Mouse (Mus musculus): ENCODE data around the gene Ydjc. TPM values are rescaled to one million over a fixed set of nuclear protein-coding genes. Genes with fewer than 3 reads are reported as not detected.

Gene Ydjc
- polyA plus RNA-seq, 2 experiments = 11.8 to 14.1 TPM

DNA sequence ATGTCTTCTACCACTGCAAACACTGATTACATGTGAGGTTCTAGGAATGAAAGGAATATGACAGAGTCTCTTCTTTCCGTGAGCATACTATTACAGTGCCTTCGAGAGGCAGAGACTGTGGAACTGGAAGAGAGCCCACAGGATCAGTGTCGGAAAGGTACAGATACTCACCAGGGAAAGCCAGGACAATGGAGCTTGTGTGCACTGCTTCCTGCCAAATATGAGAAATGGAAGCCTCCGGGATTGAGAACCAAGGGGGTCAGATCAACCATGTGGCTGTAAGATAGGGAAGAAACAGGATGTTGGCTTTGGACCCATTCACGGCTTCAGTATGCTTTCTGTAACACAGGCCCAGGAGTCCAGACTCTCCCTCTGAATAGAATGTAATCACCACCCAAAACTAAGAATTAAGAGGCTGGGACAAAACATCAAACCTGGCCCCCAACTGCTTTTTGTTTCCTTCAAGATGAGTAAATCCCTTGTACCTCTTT, 27.1 kb upstream of the Ydjc start:
- Histone ChIP-seq H3K4me1 (ENCODE audit: control insufficient read depth, insufficient read depth, low read length) (no peaks in the 10 kb centered on the region), H3K36me3 (ENCODE audit: control insufficient read depth, insufficient read depth, low read length) (peaks cover 60% of the 10 kb centered on the region), H3K27me3 (ENCODE audit: control insufficient read depth, insufficient read depth, low read length) (no peaks in the 10 kb centered on the region), H3K4me2 (replicated peaks; ENCODE audit: low read depth, low read length, severe bottlenecking) (no peak overlapping the region), H3K4me3 (replicated peaks; ENCODE audit: low read length) (no peak overlapping the region), H3K27ac (replicated peaks; ENCODE audit: low read depth, low read length) (no peak overlapping the region), H3K9ac (ENCODE audit: low read depth, low read length, severe bottlenecking) (no peak overlapping the region), H3K9me3 (ENCODE audit: control insufficient read depth, low read length) (no peaks in the 10 kb centered on the region)
- DNase-seq (ENCODE audit: low spot score) (no peak), ATAC-seq (ENCODE audit: low FRiP score, low read depth) (no peak)
- WGBS = 91% methylated on average over 5 of the region's 5 CpGs
- no peak for TF ChIP-seq POLR2A (IDR thresholded peaks at IDR 0.05; ENCODE audit: borderline replicate concordance, extremely low read depth, insufficient read depth, insufficient read length)

GRCm38 (mm10) chr16:17121569-17121968, 22.9 kb upstream of the Ydjc start:
- no peak for ATAC-seq (ENCODE audit: low FRiP score, low read depth)
- peaks cover 39% of the 10 kb centered on the region for H3K36me3 ChIP-seq (ENCODE audit: control insufficient read depth, insufficient read depth, low read length)
- 79% methylated on average over 14 of the region's 14 CpGs for WGBS

DNA sequence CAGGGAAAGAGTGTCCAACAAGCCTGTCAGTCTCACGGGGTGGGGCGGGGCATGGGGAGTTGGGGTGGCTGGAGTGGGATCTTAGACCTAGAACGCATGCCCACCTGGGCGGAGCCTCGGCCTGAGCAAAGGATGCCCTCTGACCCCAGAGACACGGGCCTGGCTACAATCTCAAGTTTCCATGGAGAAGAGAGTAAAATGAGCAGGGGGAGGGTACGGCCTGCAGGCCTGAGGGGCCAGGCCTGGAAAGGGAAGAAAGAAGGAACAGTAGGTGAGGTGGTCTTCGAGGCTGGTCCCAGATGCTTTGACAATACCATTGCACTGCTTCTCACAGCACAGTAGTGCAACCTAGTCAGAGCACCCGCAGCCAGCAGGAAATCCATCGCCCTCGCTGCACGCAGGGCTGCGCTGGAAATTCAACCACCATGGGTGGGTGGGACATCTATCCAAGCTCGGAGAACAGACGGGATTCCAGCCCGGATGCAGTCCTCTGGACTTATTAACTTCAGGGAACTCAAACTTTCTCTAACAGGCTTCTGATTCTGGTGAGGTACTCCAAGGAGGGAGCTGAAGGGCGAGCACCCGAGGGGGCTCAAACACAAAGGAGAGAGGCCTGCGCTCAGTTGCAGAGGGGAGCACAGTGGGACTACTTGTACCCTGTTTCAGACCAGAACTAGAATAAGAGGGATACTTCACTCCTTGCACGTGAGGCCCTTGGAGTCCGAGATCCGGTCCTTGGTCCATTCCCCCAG, 20.1 kb upstream of the Ydjc start:
- Histone ChIP-seq H3K4me1 (ENCODE audit: control insufficient read depth, insufficient read depth, low read length) (peaks cover 15% of the 10 kb centered on the region), H3K27ac (replicated peaks; ENCODE audit: low read depth, low read length) (peak overlapping the region; percentile 16; the same call in 1 of the 2 replicates), H3K36me3 (ENCODE audit: control insufficient read depth, insufficient read depth, low read length) (peaks cover 24% of the 10 kb centered on the region), H3K9ac (ENCODE audit: low read depth, low read length, severe bottlenecking) (peak overlapping the region; percentile 55), H3K4me3 (replicated peaks; ENCODE audit: low read length) (peak overlapping the region; percentile 39), H3K4me2 (replicated peaks; ENCODE audit: low read depth, low read length, severe bottlenecking) (peak overlapping the region; percentile 53), H3K9me3 (ENCODE audit: control insufficient read depth, low read length) (no peaks in the 10 kb centered on the region), H3K27me3 (ENCODE audit: control insufficient read depth, insufficient read depth, low read length) (no peaks in the 10 kb centered on the region)
- peak; percentile 17; the same call in 1 of the 2 replicates for ATAC-seq (ENCODE audit: low FRiP score, low read depth)
- WGBS = 3% methylated on average over 22 of the region's 22 CpGs
- peak; percentile 12 for DNase-seq (ENCODE audit: low spot score)
- TF ChIP-seq POLR2A (IDR thresholded peaks at IDR 0.05; ENCODE audit: borderline replicate concordance, extremely low read depth, insufficient read depth, insufficient read length) = no peak

More at GRCm38 (mm10) chr16:17121569-17121968, 22.9 kb upstream of the Ydjc start:
- Histone ChIP-seq H3K4me3 (replicated peaks; ENCODE audit: low read length) (no peak overlapping the region), H3K4me1 (ENCODE audit: control insufficient read depth, insufficient read depth, low read length) (peaks cover 15% of the 10 kb centered on the region), H3K9ac (ENCODE audit: low read depth, low read length, severe bottlenecking) (no peak overlapping the region), H3K27me3 (ENCODE audit: control insufficient read depth, insufficient read depth, low read length) (no peaks in the 10 kb centered on the region), H3K27ac (replicated peaks; ENCODE audit: low read depth, low read length) (no peak overlapping the region), H3K9me3 (ENCODE audit: control insufficient read depth, low read length) (no peaks in the 10 kb centered on the region), H3K4me2 (replicated peaks; ENCODE audit: low read depth, low read length, severe bottlenecking) (no peak overlapping the region)
- no peak for TF ChIP-seq POLR2A (IDR thresholded peaks at IDR 0.05; ENCODE audit: borderline replicate concordance, extremely low read depth, insufficient read depth, insufficient read length)
- no peak for DNase-seq (ENCODE audit: low spot score)

DNA sequence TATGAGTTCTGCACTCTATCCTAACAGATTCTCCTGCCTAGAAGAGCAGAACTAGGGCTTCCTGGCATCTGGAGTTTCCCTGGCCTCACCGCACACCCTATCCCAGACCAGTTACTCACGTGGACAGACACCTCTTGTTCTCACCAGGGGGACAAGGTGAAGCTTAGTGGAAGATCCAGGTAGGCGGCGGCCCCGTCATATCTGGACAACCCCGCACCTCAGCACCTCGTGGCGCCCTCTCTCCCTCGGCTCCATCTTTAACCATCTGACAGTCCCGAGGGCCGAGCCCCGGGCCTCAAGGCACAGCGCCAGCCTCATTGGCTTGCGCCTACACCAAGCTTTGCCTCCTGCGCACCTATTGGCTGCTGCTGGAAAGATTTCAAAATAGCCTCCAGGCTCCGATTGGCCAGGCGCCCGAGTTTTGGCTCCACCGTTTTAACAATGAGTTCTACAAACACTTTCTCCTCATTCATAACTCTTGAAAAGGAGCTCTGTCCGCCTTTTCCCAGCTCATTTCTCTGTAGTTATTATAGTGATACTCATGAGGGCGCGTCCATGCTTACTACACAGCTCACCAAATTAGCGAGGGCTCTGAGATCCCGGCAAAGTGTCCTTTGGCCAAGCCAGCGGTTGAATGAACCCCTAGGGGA, 19.4 kb upstream of the Ydjc start, which contains the start of gene 2610318N02Rik:
TSS of gene 2610318N02Rik (minus strand) at position 297 of the 650 bp plus-strand sequence.
- no peaks in the 10 kb centered on the region for H3K27me3 ChIP-seq (ENCODE audit: control insufficient read depth, insufficient read depth, low read length)
- peaks cover 17% of the 10 kb centered on the region for H3K36me3 ChIP-seq (ENCODE audit: control insufficient read depth, insufficient read depth, low read length)
- ATAC-seq (ENCODE audit: low FRiP score, low read depth) = peak; percentile 89
- peaks cover 15% of the 10 kb centered on the region for H3K4me1 ChIP-seq (ENCODE audit: control insufficient read depth, insufficient read depth, low read length)
- peak within 1 kb of the TSS; percentile 16; the same call in 1 of the 2 replicates for H3K27ac ChIP-seq (replicated peaks; ENCODE audit: low read depth, low read length)
- peak within 1 kb of the TSS; percentile 39 for H3K4me3 ChIP-seq (replicated peaks; ENCODE audit: low read length)
- no peaks in the 10 kb centered on the region for H3K9me3 ChIP-seq (ENCODE audit: control insufficient read depth, low read length)
- DNase-seq (ENCODE audit: low spot score) = peak; percentile 88
- TF ChIP-seq POLR2A (IDR thresholded peaks at IDR 0.05; ENCODE audit: borderline replicate concordance, extremely low read depth, insufficient read depth, insufficient read length) = peak; percentile 65; the same call in 1 of the 2 replicates
- H3K4me2 ChIP-seq (replicated peaks; ENCODE audit: low read depth, low read length, severe bottlenecking) = peak within 1 kb of the TSS; percentile 53
- under 1% methylated on average over 24 of the region's 25 CpGs for WGBS
- H3K9ac ChIP-seq (ENCODE audit: low read depth, low read length, severe bottlenecking) = peak within 1 kb of the TSS; percentile 55

DNA sequence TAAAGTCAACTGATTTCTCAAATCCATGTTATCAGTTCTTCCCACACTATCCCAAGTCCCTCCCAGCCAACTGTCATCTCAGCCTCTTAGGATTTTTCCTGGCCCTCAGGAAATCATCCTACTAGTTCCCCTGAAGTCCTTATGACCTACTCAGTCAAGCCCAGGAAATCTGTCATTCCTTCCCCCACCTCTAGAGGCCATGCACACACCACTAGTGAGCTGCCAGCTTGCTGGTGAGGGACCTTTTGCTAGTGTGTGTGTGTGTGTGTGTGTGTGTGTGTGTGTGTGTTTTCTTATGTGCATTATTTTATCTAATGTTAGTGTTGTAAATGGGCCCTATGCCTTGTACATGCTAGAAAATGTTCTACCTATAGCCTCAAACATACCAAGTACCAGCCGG, 17.1 kb upstream of the Ydjc start:
- peak; percentile 25 for DNase-seq (ENCODE audit: low spot score)
- 100% methylated on average over 1 of the region's 1 CpGs for WGBS

More for the DNA sequence above, 17.1 kb upstream of the Ydjc start:
- Histone ChIP-seq H3K4me3 (replicated peaks; ENCODE audit: low read length) (no peak overlapping the region), H3K27me3 (ENCODE audit: control insufficient read depth, insufficient read depth, low read length) (no peaks in the 10 kb centered on the region), H3K9me3 (ENCODE audit: control insufficient read depth, low read length) (no peaks in the 10 kb centered on the region), H3K4me2 (replicated peaks; ENCODE audit: low read depth, low read length, severe bottlenecking) (no peak overlapping the region), H3K27ac (replicated peaks; ENCODE audit: low read depth, low read length) (no peak overlapping the region), H3K4me1 (ENCODE audit: control insufficient read depth, insufficient read depth, low read length) (peaks cover 20% of the 10 kb centered on the region), H3K36me3 (ENCODE audit: control insufficient read depth, insufficient read depth, low read length) (0 out of 2 replicates have a peak, but pooled peaks cover 3% of the 10 kb centered on the region), H3K9ac (ENCODE audit: low read depth, low read length, severe bottlenecking) (no peak overlapping the region)
- no peak for ATAC-seq (ENCODE audit: low FRiP score, low read depth)
- TF ChIP-seq POLR2A (IDR thresholded peaks at IDR 0.05; ENCODE audit: borderline replicate concordance, extremely low read depth, insufficient read depth, insufficient read length) = no peak
